Mouse (Mus musculus): ENCODE data around the gene Gm10488. TPM values are rescaled to one million over a fixed set of nuclear protein-coding genes. Genes with fewer than 3 reads are reported as not detected.

The Gm10488 gene
- polyA plus RNA-seq (2012; ENCODE audit: low replicate concordance) = not detected in 2 replicates

DNA sequence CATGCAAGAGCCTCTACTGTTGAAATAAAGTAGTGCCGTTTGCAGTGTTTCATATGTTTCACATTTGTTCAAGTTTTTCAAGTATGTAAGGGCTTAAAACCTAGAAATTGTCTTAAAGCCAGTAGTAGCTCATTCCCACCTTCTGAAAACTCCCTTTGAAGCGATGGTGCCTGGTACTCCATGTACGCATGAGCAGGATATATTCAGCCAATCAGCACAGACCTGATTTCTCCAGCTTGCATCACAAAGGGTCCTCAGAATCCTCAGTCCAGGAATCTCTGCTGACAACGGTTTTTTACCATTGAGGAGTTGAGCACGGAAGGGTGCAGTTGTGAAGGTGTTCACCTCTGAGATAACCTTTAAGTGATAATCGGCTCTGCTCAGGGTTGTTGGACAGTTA is at the start of gene Gm10488:
Gene Gm10488 (plus strand): TSS at position 301 of the 400 bp plus-strand sequence.

